Mouse (Mus musculus) adrenal gland, postnatal 36 days (tissue): ENCODE measurements around the gene Clrn2. TPM values are rescaled to one million over a fixed set of nuclear protein-coding genes. Genes with fewer than 3 reads are reported as not detected.
A peak's percentile ranks its signal among the peaks of the same experiment; 100 is the strongest.
"Not testable (repeated sequence)": the region's sequence is repeated elsewhere in the genome, so short reads cannot be mapped to it uniquely, and the experiment has no call there.

Experiments
- DNase-seq, 2 experiments: peaks; one replicate each; pipeline ENCODE4 v3.0.0; 2021; ENCODE audit warnings: mixed read lengths in 1 of 2
- long read RNA-seq, 2 experiments: library from polyadenylated mRNA; stranded (forward); transcript quantifications; one replicate each; pipeline ENCODE4 v2.0.0; 2021; ENCODE audit warnings: borderline sequencing depth in 2 of 2
- total RNA-seq, 2 experiments: library from RNA; stranded (reverse); gene quantifications; 2 replicates each; pipeline ENCODE4 v1.2.3; 2021

Gene Clrn2
- not detected for total RNA-seq
- long read RNA-seq, experiment 1: 0 reads
- long read RNA-seq, experiment 2: 0 reads

DNA sequence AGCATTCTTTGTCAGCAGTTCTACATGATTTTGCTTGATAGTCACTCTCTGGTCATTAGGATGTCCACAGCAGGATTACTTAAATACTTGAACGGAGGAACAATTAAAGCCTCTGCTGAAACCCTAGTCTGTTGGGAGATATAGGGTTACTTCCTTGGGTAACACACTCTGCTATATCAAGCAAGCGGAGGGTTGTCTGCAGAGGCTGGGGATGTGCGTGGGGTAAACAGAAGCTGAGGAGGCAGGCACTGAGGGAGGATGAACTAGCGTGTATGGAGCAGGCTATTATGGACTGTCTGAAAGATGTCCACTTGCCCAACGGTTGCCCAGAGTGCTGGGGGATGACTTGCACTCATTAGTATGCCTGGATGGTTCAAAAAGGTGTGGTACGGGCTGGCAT lies at the start of gene Clrn2:
Gene Clrn2 (plus strand): TSS at position 301 of the 400 bp plus-strand sequence.
- DNase-seq: no peak

- DNase-seq: no peak
These were observed 47.4 kb upstream of the Clrn2 start for GRCm38 (mm10) chr5:45406129-45406528.

DNA sequence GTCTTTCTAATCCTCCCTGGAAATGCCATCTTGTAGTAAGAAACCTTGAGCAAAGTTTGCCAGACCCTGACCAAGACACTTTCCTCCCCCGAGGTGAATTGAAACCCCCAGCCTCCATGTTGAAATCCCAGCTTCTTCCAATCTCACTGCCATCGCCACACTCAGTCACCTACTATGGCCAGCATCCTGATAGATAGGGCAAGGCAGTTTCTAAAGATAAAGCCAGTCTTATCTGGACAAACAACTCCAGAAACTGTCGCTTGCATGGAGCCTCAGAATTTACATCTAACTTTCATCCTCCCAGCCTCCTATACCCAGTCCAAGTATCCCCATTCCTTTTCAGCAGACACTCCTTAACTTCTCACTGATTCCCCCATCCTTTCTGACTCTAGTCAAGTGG lies 37.1 kb upstream of the Clrn2 start:
- DNase-seq: no peak

DNA sequence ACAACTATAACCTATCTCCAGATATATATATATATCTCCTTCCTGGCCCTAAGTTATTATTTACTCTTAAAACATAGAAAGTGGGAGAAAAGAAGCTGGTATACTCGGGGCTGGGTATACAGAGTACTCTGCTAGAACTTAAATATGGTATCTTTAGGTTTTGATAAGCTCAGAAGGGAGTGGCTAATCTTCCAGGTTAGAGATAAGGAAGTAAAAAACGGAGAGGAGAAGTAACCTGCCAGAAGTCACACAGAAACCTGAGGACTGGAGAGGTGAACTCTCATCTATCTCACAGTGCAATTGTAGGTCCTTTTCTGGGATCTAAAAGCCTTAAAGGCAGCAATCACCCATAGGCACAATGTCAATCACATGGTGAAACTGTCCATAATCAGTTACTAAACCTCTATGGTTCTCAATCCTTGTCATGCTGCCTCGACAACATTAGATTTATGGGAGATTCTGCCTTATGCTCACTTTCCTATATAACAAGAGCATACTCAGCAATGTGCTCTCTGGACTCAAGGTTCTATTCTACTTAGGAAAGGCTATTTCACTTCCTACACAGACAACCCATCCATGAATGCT lies 35.6 kb upstream of the Clrn2 start:
- no peak for DNase-seq

DNA sequence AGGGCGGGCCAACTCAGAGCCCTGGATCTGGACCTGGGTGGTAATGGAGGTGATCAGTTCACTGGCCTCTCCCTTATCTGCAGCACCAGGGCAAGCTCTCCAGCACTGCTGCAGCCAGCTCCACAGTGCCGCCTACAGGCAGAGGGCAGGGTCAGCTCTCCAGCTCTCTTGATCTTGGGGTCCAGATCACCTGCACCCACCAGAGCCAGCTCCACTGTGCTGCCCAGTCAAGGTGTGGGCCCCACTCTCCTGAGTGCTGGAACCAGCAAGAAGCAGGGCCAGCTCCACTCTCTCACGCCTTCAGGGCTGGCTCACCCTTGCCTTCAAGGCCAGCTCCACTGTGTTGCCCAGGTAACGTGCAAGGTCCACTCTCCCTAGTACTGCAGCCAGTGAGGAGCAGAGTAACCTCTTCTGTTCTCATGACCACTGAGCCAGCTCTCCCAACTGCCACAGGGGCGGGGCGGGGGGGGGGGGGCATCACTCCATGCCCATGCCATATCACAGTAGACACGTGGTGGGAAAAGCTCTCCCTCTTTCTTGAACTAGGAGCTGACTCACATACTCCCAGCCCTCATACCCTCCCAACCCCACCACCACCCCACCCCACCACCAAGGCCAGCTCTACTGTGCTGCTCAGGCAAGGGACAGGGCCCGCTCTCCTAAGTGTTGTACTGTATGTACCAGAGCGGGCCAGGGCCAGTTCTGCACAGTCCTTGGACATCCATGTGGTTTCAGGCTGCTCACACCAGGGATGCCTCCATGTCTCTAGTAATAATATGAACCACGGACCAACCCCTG lies 33.5 kb upstream of the Clrn2 start:
- DNase-seq: peak; percentile 35 to 60

DNA sequence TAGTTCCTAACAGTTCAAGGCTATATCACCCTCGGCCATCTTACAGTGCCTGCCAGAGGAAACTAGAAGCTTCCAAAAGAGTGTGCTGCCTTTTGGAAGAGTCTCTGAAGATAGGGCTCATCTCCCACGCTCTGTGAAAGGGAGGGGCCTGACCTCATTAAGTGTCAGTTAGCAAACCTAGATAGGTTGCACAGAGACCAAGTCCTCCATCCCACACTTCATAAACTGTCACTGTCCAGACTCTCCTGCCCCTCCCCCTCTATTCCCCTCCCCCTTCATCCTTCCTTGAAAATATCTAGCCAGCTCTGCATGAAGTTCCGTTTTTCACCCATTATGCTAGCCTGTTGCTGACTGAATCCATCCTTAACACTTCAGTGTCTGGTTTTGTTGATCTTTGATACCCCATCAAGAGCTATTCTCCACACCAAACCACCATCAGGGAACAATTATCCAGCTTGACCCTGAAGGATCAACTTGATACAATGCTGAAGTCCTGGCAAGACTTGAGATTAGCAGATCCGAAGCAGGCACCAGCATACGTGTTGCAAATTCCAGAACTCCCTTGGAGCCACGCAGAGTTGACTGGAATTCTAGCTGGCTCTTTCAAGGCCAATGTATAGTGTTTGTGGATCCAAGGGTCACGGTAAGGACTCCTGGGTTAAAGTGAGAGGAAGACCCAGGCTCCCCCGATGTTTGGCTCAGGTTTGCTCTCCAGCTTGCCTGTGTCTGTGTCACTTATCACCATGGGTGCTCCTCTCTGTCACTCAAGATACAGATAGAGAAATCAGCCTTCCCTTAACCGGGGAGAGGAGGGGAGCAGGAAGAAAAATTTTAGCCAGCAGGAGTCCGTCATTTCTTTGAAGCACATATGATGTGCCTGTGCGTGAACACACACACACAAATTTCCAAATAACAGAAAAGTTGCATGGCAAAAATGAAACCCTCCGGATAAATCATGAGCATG lies 31.4 kb upstream of the Clrn2 start:
- no peak for DNase-seq

DNA sequence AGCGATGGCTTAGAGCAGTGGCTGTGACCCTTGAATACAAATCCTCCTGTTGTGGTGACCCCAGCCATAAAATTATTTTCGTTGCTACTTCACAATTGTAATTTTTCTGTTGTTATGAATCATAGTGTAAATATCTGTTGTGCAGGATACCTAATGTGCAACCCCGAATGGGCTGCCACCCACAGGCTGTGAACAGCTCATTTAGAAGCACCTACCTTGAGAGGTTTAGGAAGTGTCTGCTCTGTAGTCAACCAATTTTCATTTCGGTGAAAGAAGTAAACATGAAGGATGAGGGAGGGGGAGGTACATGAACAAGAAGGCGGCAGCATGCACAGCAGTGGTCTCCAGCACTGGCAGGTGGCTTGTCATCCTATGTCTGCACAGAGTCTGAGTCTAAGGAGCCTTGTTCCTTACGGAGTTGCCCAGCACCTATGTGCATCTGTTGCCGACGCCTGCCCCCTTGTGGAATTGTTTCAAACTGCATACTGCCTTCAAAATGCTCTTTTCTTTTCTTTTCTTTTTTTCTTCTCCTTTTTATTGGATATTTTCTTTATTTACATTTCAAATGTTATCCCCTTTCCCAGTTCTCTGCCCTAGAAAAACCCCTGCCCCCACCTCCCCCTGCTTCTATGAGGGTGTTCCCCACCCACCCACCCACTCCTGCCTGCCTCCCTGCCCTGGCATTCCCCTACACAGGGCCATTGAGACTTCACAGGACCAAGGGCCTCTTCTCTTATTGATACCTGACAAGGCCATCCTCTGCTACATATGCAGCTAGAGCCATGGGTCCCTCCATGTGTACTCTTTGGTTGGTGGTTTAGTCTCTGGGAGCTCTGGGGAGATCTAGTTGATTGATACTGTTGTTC lies 29.3 kb upstream of the Clrn2 start:
- peak; percentile 56 to 67 for DNase-seq

GRCm38 (mm10) chr5:45425771-45426170 lies 27.8 kb upstream of the Clrn2 start:
- DNase-seq: not testable (repeated sequence)

GRCm38 (mm10) chr5:45426416-45427034 lies 27.0 kb upstream of the Clrn2 start:
- DNase-seq: no peak

DNA sequence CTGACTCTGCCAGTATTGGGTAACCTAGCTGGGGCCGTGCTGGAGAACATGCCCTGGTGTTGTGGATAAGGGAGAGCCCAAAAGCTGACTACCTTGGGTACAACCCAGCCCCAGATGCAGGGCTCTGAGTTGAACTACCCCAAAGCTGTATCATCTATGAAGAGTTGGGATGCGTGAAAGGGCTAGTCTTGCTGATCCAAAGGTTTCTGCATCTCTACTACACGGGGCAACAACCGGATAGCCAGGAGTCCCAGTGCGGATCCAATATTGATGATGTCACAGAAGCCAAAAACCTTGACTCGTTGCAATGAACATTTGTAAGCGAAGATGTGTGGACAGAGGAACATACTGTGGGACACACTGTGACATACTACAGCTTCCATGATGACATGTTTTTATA lies 25.7 kb upstream of the Clrn2 start:
- DNase-seq: no peak

- no peak for DNase-seq
These were observed 17.3 kb upstream of the Clrn2 start for GRCm38 (mm10) chr5:45435967-45436950.

GRCm38 (mm10) chr5:45437826-45438225 lies 15.7 kb upstream of the Clrn2 start:
- DNase-seq: no peak

DNA sequence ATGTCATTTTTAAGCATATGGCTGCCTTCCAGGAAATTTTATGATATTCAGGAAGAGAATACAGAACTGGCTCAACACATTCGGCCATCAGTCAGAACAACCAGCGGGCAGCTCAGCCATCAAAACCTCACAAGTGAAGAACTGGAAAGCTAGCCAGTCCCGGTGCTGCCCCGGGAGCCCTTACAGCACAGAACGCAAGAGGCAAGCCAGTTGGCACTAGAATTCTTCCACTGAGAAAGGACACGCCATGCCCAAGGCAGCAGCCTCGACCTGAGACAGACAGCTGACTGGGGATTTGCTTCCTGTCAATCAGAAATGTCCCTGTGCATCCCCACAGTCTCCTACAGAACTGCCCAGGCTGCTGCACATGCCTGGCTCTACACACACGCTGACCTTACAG lies 15.2 kb upstream of the Clrn2 start:
- no peak for DNase-seq

GRCm38 (mm10) chr5:45441124-45441523 lies 12.4 kb upstream of the Clrn2 start:
- peak in 1 of 2 experiments; percentile 40 for DNase-seq

- DNase-seq: no peak
These were observed 11.8 kb upstream of the Clrn2 start for GRCm38 (mm10) chr5:45441745-45442144.

DNA sequence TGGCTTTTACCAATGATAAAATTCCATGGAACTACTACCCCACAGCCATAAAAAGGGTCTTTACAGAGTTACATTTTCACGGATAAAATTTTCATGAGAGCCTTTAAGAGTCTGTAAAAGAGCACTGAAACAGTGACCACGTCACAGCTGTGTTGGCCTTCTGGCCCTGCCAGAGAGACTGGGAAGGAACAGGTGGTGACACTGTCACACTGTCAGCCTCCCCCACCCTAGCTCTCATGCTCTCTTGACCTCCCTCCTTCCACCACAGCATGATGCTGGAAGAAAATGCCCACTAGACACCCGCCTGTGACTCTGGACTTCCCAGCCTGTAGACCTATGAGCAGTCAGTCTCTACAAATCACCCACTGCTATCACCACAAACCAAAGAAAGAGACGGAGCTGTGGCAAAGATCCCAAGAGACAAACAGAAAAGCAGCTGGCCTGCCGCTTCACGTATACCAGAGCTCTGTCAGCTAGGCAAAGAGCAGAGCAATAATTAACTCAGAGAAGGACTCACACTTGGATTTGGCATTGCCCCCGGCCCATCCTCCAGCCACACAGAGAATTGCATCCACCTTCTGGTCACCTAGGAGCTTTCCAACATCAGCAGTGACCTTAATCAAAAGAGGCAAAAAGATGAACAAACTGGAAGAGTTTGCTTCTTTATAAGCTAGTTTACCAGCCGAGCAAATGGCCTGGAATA lies 9.3 kb upstream of the Clrn2 start:
- no peak for DNase-seq

DNA sequence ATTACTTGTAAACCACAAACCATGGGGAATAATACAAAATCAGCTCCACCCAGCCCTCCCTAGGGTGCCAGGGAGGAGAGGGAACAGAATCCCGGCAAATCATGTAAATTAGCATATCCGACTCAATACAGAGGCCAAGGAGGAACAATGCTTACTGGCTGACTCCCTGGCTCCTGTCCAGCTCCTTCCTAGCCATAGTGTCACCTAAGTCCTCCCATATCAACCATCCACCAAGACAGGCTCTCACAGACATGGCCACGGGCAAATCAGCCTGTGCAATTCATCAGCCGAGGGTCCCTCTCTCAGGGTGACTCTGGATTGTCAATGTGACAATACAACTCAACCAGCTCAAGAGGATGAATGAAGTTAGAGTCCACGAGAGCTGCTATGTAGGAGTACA lies 4.9 kb upstream of the Clrn2 start:
- no peak for DNase-seq

GRCm38 (mm10) chr5:45449206-45449605 lies 4.3 kb upstream of the Clrn2 start:
- no peak for DNase-seq
